Mouse (Mus musculus) c-Kit-negative CD71-positive TER-119-positive erythroid progenitor cells, embryonic 14.5 days (primary cell): Measurements from ENCODE around the gene Rasgrp2.

ENCODE experiments used
- DNase-seq: peaks from one replicate; pipeline ENCODE4 v3.0.0-alpha.2; 2013; ENCODE audit warnings: low read depth, low spot score

The Rasgrp2 gene

GRCm38 (mm10) chr19:6382323-6382924 is 16.7 kb upstream of the Rasgrp2 start:
- DNase-seq: no peak

- DNase-seq: no peak
Measured at GRCm38 (mm10) chr19:6383470-6383869, 15.7 kb upstream of the Rasgrp2 start.

- DNase-seq: no peak
Measured at GRCm38 (mm10) chr19:6384128-6384527, 15.0 kb upstream of the Rasgrp2 start, which contains the start of gene Pygm. Gene Pygm (plus strand): TSS chr19:6384399.

- no peak for DNase-seq
Measured at GRCm38 (mm10) chr19:6384954-6385353, 14.2 kb upstream of the Rasgrp2 start.

- no peak for DNase-seq
Measured at GRCm38 (mm10) chr19:6385419-6385818, 13.7 kb upstream of the Rasgrp2 start.

- no peak for DNase-seq
Measured at GRCm38 (mm10) chr19:6385821-6386220, 13.3 kb upstream of the Rasgrp2 start.

- DNase-seq: no peak
Measured at GRCm38 (mm10) chr19:6386234-6386633, 12.9 kb upstream of the Rasgrp2 start.

GRCm38 (mm10) chr19:6388006-6388405 is 11.1 kb upstream of the Rasgrp2 start:
- no peak for DNase-seq

- DNase-seq: no peak
Measured at GRCm38 (mm10) chr19:6389803-6390202, 9.3 kb upstream of the Rasgrp2 start.

GRCm38 (mm10) chr19:6390251-6390650 is 8.9 kb upstream of the Rasgrp2 start:
- DNase-seq: no peak

GRCm38 (mm10) chr19:6392743-6393393 is 6.3 kb upstream of the Rasgrp2 start:
- no peak for DNase-seq

- DNase-seq: no peak
Measured at GRCm38 (mm10) chr19:6393637-6394036, 5.5 kb upstream of the Rasgrp2 start.

GRCm38 (mm10) chr19:6396237-6396636 is 2.9 kb upstream of the Rasgrp2 start:
- DNase-seq: no peak

- no peak for DNase-seq
Measured at GRCm38 (mm10) chr19:6397582-6398249, 1.4 kb upstream of the Rasgrp2 start.

GRCm38 (mm10) chr19:6398447-6399284 is 474 bp upstream of the Rasgrp2 start:
- no peak for DNase-seq

GRCm38 (mm10) chr19:6400096-6401086 is 1.3 kb downstream of the Rasgrp2 start:
- no peak for DNase-seq

- no peak for DNase-seq
Measured at GRCm38 (mm10) chr19:6401131-6401815, 2.1 kb downstream of the Rasgrp2 start.

- DNase-seq: no peak
Measured at GRCm38 (mm10) chr19:6401951-6402350, 2.8 kb downstream of the Rasgrp2 start.

- DNase-seq: no peak
Measured at GRCm38 (mm10) chr19:6403869-6404268, 4.7 kb downstream of the Rasgrp2 start.

- no peak for DNase-seq
Measured at GRCm38 (mm10) chr19:6405433-6405832, 6.3 kb downstream of the Rasgrp2 start.
